Mouse (Mus musculus): ENCODE measurements around the gene Sycp2l.

The Sycp2l gene

GRCm38 (mm10) chr13:41203289-41203688, 89.2 kb downstream of the Sycp2l start:
- no peak for TF ChIP-seq GATA4 (IDR thresholded peaks at IDR 0.05; ENCODE audit: insufficient replicate concordance, low read length)

DNA sequence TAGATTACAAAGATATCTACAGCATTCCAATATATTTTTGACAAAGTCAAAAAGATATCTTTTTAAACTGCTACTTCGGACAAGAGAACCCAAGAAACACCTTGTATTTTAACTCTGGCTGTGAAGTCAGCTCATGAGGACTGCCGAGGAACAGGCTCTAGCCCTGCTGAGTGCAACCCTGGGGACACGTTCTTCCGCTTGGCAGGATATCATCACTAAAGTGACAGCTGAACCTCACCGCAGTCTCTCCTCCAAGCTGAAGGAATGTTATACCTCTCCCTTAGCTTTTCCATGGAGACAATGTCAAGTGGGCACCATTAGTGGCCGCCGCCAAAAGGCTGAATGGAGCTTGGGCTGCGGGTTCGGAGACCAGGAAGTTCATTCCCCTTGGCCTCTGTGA, 89.6 kb downstream of the Sycp2l start:
- no peak for TF ChIP-seq GATA4 (IDR thresholded peaks at IDR 0.05; ENCODE audit: insufficient replicate concordance, low read length)

DNA sequence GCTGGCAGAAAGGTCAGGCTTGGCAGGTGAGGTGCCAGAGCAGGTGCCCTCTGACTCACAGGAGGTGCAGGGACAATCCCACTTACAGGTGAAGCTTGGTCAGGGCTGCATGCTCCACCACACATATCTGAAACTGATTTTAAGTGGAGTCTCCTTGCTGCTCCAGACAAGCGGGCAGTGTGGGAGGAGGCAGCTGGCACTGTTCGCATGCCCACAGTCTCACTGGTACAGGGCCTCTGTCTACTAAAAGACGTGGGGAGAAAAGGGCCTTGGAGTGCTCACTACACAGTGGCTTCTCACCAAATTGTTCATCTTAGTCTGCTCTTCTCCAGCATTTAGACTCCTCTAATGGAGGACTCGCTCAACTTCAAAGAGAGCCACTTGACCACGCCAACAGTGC, 92.1 kb downstream of the Sycp2l start:
- no peak for TF ChIP-seq GATA4 (IDR thresholded peaks at IDR 0.05; ENCODE audit: insufficient replicate concordance, low read length)

DNA sequence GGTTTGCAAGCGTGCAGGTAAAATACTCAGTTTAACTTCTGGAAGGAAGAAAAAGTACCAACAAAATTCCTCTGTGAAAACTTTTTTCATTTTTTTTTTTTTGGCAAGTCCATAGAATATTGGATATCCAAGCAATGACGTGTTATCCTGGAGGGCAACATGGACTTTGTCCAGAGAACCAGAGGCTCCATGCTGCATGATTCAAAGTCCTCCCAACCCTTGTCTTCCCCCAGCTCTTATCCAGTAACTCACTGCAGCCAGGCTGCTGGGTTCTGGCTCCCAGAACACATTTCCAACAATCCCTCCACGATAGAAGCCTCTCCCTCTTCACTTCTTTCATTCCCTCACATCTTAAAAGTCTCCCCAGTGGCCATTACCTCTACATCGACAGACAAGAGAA, 97.2 kb downstream of the Sycp2l start:
- no peak for TF ChIP-seq GATA4 (IDR thresholded peaks at IDR 0.05; ENCODE audit: insufficient replicate concordance, low read length)

GRCm38 (mm10) chr13:41212558-41213322, 98.6 kb downstream of the Sycp2l start:
- no peak for TF ChIP-seq GATA4 (IDR thresholded peaks at IDR 0.05; ENCODE audit: insufficient replicate concordance, low read length)

DNA sequence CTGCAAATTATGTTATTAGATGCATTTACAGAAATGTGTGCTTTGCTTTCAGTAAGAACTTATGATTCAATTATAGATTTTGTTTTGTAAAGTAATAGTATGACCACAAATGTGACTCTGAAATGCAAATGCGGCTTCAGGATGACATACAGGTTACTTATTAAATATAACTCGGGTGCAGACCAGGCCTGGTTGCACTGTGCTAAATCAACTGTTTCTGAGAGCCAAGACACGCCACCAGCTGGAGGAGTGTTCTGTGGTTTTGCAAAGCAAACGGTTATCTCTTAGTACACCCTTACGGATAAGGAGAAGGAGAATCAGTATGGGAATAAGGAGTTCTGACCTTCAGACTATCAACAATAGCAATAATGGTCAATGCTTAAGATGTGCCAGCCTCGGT, 101.6 kb downstream of the Sycp2l start:
- TF ChIP-seq GATA4 (IDR thresholded peaks at IDR 0.05; ENCODE audit: insufficient replicate concordance, low read length), result no peak

DNA sequence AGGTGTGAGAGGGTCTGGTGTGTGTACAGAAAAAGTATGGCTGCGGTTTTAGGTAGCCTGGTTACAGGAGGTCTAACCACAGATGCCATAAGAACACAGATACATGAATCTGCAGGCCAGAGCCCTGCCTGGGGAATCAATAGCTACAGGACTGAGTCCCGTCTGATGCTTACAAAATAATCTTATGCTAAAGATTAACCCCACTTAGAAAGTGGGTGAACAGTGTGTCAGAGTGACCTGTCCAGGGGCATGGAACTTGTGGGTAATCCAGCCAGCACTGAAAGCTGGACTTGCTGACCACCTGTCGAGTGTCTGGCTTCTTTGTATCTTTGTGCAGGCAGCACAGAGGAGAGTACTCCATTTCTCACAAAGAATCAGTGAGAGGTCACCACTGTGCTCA, 102.1 kb downstream of the Sycp2l start:
- no peak for TF ChIP-seq GATA4 (IDR thresholded peaks at IDR 0.05; ENCODE audit: insufficient replicate concordance, low read length)

DNA sequence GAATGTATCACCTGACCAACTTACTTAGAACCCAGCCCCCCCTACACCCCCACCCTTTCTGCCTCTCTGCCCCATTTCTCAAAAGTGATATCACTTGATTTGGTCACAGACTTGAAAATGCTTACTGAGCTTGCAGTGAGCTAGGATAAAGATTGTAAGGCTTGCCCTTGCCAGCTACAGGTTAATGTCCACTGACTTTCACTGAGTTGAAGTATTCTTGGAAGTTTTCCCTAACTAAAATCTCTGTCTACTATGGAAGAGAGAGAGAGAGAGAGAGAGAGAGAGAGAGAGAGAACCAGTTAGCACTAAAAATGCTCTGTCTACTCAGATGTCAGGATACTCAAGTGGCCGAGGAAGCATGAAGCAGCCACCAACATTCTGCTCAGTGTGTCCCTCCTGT, 104.9 kb downstream of the Sycp2l start:
- no peak for TF ChIP-seq GATA4 (IDR thresholded peaks at IDR 0.05; ENCODE audit: insufficient replicate concordance, low read length)

GRCm38 (mm10) chr13:41219687-41220303, 105.7 kb downstream of the Sycp2l start:
- TF ChIP-seq GATA4 (IDR thresholded peaks at IDR 0.05; ENCODE audit: insufficient replicate concordance, low read length), result no peak

DNA sequence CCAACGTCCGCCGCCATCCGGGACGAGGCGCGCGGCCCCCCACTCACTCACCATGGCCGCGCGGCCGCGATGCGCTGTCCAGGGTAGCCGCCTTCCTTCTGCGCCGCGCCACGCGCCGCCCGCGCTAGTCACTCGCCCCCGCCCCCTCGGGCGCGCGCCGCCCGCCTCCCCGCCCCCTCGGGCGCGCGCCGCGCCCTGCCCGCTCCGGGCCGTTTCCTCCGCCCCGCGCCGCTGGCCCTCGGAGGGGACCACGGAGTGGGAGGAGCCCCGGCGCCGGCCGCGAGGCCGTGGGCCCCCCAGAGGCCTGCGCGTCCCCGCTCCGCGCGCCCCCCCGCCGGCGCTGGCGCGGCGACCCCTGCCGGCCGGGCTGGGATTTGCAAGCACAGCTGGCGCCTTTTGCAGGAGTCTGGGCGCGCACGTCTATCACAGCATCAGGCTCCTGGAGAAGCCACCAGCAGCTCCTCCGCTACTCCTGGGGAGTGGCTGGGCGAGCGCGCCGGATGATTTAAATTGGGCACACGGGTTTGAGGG, 106.3 kb downstream of the Sycp2l start, which contains the start of gene Elovl2:
Gene Elovl2, minus strand, starts transcription at position 102 of the 531 bp plus-strand sequence.
- TF ChIP-seq GATA4 (IDR thresholded peaks at IDR 0.05; ENCODE audit: insufficient replicate concordance, low read length), result no peak

Measured in liver, adult (tissue).